Mouse (Mus musculus) MN1 (cell line): ENCODE data around the gene Plxdc1.
A peak's percentile ranks its signal among the peaks of the same experiment; 100 is the strongest.

Experiments used
- DNase-seq: peaks from one replicate; pipeline ENCODE4 v3.0.0-alpha.2; 2016; ENCODE audit warnings: low spot score

Gene Plxdc1

DNA sequence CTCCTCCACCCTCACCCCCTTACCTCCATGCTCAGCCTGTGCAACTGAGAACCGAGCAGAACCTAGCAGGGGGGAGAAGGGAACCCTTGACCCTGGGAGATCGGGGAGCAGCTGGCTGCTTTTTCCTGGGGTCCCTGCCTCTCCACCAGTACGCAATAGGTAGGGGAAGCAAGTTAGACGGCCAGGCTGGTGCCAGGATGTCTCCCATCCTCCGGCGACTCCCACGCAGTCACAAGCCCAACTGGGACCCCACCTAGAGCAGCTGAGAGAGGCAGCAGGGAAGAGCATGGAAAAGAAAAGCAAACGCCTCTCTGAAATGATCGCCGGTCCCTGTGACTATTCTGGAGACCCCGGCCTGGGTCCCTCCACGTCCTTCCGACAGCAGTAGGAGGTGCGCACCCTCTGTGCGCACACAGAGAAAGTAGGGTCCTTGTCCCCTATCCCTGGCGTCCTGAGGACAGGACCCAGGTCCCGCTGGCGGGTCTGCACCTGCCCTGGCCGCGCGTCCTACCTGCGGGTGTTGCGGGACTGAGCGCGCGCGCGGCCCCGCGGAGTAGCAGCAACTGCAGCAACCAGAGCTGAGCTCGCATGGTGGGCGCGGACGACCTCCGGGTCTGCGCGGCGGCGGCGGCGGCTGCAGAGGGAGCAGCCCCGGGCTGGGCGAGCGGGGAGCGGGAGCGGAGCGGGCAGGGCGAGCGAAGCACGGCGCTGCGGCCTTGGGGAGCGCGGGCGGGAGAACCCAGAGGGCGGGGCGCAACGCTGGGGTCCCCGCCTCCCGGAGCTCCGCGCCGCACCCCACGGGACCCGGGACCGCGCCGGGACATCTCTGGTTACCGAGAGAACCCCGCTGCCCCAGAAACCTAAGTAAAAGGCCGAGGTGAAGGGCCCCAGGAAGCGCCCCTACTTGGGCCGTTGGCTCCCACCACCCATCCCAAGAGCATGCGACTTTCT lies at the start of gene Plxdc1:
TSS of gene Plxdc1 (minus strand) at position 718 of the 951 bp plus-strand sequence.
- DNase-seq = no peak

DNA sequence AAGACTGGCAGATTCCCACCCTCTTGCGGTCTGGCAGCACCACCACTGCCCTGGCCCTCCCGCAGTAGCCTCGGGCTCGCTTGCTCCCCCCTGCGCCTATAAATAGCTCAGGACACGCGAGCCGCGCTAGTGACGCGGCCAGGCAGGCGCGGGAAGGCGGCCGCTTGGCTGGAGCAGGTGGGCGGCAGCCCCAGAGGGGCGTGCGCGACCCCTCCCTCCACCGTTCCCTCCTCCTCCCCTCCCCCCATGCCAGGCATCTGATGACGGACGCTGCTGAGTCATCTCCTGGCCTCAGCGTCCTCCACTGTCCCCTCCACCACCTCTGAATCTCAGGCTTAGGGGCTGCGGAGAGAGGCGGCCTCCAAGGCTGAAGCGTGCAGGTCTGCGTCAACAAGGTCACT lies 49.7 kb upstream of the Plxdc1 start:
- DNase-seq = peak; percentile 76

DNA sequence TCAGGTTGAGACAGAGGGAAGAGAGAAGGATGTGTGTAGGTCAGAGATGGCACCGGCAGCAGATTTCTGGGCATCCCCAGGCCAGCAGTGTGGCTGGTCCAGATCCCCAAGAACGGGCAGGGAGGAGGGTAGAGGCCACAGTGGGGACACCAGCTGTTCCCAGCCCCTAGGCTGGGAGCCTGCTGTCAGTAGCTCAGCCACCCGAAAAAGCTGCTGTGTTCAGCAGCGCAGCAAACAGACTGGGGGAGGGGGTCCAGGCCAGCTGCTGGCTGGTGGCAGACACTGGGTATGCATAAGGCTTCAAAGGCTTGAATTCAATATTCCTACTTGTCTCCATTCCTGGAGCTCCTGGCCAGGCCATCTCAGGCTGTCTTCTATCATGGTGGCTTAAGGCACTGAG lies 48.6 kb upstream of the Plxdc1 start:
- no peak for DNase-seq

DNA sequence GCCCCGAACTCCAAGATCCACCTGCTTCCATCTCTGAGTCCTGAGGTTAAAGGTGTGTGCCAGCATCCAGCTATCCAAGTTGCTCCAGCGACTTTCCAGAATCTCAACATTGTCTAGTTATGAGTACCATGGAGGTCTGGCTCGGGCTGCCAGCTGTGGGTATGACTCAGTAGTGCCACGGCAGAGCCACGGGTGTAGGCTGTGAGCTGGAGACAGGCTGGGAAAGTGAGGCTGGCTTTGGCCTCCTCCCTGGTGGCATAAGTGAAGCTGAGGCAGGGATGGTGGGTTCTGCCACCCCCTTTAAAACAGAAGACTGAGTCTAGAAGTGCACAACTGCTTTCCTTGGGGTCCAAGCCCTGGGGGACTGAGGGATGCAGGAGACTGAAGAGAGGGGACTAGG lies 47.8 kb upstream of the Plxdc1 start:
- DNase-seq = peak; percentile 35

DNA sequence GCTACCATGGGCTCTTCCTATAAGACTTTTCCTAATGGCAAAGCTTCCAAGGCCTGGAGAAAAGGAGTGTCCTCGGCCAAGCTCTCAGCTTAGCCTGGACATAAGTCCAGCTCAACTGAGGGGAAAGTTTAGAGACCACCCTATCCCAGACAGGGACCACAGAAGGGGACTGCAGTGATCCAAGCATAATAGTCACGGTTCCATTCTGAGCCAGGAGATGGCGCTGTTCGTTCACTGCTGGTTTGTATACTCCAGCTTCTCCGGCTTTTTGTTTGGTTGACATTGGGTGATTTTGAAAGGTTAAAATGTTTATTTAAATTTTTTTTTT lies 45.2 kb upstream of the Plxdc1 start:
- peak; percentile 80 for DNase-seq

DNA sequence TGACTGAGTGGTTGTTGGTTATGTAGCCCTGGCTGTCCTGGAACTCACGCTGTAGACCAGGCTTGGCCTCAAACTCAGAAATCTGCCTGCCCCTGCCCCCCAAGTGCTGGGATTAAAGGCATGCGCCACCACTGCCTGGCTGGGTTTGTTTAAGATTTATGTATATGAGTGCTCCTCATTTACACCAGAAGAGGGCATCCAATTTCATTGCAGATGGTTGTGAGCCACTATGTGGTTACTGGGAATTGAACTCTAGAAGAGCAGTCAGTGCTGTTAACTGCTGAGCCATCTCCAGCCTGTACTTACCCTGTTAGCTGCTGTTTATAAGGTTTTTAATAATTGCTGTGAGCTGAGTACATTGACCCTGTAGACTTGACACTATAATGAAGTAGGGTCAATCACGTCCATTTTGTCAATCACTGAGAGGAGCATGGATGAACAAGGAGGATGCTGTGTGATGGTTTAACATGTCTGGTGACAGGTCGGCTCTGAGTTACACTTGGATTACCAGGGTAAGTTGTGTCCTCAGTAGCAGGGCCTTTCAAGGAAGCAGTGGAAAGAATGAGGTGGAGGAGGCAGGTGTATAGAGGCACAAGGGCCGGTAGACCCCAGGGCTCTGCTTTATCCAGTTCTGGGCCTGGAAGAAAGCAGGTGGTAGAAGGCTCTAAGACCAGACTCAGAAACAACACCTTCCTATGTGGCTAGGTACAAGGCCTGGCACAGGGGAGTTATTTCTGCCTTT lies 44.6 kb upstream of the Plxdc1 start:
- peak; percentile 29 for DNase-seq

DNA sequence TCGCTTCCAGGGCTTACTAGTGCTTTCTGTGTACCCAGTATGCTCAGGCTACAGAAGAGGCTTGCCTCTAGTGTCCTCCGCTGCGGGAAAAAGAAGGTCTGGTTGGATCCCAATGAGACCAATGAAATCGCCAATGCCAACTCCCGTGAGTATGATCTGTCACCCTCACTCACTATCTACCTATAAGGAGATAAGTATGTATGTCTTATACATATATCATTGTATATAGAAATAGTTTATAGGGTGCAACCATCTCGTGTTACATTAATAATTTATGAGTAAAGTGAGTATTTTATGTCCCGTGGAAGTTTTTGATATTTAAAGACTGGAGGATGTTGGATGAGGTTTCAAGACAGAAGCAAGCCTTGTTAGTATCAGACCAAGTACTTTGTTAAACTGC lies 41.5 kb upstream of the Plxdc1 start:
- DNase-seq = no peak

DNA sequence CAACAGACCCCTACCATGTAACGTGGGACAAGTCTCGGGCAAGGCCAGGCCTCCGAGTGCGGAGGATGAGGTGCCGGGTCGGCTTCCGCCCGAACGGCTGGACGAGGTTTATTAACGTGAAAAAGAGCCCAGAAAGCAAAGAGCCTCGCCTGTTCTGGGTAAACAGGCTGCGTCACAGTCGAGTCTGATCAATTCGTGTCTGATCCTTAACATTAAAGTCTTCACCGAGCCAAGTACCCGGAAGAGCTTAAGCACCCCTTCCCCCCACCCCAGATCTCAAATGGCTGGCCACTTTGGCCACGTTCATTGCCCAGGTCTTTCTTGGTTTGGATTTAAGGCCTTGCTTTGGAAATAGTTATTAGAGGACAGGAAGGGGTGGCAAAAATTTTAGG lies 41.0 kb upstream of the Plxdc1 start:
- DNase-seq = peak; percentile 38

DNA sequence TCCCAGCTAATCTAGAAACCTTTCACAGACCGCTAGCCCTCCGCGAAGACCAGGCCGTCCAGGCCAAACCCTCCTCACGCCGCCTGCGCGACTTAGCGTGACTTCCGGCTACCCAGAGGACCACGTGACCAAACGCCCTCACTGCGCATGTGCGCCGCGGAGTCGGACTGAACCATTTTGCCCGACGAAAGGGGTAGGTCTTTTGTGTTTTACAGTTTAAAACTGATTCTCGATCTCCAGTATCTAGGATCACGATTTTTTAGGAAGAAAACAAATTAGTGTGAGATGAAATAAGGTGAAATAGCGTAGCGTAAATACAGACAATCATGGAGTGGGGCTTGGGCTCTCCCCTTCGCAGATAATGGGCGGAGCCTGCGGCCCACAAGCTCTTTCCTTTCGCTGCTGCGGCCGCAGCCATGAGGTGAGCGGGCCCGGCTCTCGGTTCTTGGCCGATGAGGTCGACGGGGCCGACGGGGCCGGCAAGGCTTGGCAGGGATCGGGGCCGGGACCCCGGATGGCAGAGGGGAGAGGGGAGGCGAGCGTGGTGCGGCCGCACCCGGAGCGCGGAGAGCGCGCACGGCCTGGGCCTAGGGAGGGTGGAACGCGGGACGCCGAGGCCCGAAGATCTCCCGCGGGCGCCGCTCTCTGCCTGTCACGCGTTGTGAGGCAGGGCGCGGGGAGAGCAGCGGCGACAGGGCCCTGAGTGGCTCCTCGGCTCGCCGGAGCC lies 40.5 kb upstream of the Plxdc1 start, which contains the start of gene Rpl19:
TSS of gene Rpl19 (plus strand) at position 141 of the 727 bp plus-strand sequence.
- DNase-seq = peak; percentile 94

DNA sequence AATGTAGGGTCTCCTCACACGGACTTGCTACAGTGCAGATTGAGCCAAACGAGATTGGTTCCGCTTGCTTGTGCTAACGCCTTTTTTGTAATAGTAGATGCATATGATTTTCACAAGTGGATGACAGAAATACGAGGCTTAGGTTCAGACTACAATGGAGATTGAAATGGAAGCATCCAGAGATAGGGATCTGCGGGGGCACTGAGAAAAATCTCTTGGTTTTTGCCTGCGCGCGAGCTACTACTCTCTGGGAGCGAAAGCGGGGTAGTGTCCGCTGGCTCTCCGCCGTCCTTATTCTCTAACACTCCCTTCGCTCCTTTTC lies 40.0 kb upstream of the Plxdc1 start:
- DNase-seq = no peak

DNA sequence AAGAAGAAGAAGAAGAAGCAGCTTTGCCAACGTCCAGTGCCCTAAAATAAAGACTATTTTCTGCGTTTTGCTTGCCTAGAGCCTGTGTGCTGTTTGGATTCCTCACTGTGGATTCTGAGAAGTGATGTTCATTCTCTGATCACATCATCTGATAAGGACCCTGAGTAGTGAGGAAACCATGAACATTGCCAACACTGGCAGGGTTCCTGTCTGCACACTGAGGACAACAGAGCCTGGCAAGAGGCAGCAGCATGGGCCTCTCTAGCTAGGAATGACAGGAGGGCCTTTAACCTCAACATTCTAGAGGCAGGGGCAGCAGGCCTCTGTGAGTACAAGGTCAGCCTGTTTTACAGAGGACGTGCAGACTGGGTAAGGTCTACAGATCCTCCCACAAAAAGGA lies 38.3 kb upstream of the Plxdc1 start:
- no peak for DNase-seq

DNA sequence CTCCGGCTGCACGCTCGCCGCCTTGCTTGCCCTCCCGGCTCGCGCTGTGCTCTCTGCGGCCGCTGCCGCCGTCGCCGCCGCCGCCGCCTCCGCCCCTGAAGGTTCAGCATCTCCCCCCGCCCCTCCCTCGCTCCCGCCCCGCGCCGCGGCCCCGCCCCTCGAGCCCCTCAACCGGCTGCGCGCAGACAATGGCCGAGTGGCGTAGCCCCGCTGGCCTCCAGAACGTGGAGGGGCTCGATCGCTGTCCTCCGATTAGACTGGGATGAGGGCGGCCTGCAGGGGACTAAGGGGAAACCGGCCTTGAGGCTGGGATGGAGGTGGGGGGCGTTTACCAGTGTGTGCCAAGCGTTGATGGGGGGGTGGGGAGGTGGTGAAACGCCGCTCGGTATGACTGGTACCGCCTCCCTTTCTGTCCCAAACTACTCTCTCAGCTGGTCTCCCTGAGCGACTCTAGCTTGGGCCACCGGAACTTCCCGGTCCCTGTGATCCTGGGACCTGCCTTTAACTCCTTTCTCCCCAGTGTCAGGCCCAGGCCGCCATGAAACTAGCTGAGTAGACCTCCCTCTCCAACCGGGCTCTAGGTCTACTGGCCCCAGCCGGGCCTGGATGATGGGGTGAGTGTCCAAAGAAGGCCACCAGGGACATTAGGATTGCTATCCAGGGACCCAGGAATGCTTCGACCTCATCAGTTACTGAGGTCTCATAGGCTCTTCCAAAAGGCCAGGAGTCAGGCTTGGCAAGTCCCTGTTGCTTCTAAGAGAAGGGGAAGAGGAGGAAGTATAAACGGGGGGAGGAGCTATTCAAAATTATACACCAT lies 36.5 kb upstream of the Plxdc1 start, which contains the start of gene Cacnb1:
TSS of gene Cacnb1 (minus strand) at position 480 of the 817 bp plus-strand sequence.
- peak; percentile 74 for DNase-seq

DNA sequence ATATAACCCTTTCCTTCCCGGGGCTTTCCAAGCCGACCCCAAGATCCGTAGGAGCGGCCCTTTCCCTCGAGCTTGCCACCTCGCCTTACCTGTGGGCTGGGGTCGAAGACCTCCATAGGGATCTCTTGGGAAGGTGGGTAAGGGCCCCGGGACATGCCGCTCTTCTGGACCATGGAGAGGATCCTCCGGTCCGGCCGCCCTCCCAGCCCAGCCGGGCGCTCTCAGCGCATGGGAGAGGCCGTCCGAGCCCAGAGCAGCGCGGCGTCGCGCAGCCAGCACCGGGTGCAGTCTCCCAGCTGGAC lies 36.0 kb upstream of the Plxdc1 start:
- DNase-seq = no peak

DNA sequence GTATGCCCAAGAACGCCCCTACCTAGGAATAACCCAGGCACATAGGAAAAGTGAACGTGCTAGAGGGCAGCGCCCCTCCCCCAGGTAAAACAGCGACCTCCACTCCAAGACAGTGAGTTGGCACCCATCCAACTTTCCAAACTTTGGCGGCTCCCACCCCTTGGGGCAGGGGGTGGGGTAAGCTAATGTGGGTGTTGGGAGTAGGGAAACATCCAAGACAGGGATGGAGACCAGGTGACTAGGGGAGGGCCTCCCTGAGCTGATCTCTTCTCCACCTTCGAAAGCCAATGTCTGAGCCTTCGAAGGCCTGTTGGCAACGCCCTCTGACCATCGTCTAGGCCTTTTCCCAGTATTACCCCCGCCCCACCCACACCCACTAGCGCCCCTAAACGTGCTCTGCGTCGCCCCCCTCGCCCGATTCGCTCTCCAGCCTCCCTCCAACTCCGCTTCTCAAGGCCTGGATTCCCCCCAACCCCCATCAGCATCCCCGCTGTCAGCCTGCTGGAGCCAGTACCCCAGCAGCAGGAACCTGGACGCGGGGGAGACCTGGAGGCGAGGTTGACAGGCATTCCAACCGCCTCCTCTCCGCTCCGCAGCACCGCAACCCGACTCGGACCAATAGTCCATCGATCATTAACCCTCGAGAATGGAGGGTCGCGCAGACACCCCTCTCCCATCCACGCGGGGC lies 35.5 kb upstream of the Plxdc1 start:
- peak; percentile 37 for DNase-seq

DNA sequence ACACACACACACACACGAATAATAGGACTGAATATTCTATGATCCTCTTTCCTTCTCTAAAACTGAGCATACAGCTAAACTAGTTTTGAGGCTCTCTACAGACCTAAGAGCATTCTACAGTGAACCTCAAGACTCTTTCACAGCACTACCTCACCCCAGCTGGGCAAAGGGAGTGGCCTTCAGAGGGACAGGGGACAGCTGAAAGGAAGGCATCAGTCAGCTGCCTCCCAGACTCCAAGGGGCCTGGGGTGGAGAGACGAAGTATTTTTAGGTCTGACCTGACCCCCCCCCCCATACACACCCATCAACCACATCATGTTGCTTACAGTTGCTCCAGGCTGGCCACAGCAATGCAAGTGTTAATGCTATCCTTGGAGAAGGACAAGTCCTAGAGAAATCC lies 34.9 kb upstream of the Plxdc1 start:
- no peak for DNase-seq

DNA sequence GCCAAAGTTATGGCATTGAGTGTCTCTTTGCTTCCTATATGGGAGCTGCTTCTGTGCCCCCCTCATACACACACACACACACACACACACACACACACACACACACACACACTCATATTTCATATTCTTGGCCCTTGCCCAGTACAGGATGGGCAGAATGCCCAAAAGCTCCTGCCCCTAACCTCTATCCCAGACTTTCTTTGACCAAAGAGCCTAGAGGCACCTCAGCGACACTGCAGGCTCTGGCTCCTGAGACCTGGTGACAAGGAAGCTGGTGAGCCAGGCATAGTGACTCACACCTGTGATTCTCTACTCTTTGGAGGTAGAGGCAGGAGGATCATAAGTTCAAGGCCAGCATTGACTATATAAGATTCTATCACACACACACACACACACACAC lies 34.5 kb upstream of the Plxdc1 start:
- peak; percentile 39 for DNase-seq

DNA sequence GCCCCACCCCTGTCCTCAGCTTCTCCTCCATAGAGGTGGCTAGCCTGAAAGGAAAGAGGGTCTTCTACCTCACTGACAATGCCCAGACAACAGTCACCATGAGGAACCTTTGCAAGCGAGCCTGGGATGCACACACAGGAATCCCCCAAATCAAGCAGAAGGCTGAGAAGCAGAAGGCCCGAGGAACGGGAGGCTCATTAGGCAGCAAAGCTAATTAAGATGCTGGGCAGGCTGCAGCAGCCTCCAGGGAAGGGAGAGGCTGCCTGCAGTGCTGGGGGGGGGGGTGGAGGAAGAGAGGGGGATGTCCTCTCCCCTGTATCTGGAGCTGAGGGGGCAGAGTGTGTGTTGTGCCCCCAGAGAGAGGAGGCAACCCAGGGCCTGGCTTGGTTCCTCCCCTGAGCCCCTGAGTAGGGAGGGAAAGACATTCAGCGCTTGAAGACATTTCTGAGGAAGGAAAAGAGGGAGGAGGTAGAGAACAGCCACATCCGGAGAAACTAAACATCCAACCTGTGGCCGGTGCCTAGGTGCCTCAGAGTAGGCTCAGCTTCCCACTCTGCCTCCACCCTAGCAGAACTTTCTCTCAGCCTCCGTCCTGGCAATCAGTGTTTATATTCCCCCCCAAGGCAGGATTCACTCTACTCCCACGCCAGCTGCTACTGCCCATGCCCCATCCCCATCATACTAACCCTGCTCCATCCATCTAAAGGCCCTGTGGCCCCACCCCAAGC lies 33.8 kb upstream of the Plxdc1 start:
- DNase-seq = no peak

DNA sequence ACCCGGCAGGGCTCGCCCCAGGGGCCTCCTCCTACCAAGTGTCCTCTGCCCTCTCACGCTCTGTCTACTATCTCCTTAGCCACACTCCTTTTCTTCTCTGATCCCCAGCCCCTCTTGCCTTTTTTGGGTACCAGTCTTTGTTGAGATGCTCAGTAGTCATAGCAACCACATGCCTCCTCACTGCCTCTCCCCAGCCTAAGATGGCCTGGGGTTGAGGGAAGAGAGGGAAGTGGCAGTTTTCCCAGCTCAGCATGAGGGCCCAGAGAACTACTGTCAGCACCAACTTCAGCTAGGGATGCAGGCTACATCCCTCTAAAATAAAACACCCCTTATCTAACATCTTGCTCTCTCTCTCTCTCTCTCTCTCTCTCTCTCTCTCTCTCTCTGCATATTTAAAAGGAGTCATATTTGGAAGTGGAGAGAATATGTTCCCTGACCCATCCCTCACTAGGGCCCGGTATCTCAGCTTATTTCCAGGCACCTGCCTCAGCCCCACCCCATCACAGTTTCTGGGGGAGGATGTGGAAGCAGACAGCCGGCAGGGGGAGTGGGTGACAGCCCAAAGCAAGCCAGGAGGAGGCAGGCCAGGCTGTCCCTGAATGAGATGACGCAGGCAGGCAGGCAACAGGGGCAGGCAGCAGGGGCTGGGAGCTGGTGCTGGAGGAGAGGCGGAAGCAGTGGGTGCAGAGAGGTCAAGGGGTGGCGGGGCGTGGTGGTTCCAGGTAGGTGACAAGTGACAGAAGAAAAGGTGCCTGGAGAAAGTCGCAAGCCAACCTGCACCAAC lies 32.8 kb upstream of the Plxdc1 start:
- DNase-seq = peak; percentile 73

DNA sequence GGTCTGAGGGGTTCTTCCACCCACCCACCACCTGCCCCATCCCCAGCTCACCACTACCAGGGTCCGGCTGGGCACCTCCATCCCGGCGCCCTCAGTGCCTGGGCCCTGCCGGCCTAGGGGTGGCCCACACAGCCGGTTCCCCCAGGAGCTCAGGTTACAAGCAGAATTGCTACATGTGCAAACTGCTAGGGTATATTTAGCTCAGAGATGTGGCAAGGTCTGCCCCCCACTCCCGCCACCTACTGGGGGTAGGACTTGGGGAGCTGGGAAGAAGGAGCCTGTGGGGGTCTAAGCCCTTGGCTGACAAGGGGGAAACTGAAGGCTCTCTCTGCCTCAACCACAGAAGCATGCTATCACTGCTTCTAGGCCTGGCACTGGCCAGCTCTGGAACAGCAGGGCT lies 32.0 kb upstream of the Plxdc1 start:
- DNase-seq = no peak

DNA sequence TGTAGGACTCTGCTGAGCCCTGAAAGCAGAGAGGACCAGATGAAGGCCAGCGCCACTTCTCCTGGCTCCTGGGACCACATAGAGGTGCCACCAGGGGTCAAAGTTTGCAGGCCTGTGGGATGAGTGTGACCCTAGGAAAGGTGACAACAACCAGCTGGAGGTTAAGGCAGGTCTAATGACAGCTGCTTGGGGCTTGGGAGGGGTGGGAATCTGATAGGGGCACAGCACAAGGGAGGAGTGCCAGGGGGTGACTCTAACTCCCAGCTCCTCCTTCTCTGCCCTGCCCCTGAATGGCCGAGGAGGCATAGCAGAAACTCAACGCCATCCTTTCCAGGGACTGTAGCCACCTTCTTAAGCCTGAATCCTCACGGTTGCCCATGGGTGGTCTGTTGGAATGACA lies 30.6 kb upstream of the Plxdc1 start:
- no peak for DNase-seq
